Mouse (Mus musculus) gonadal fat pad, adult 2 months (tissue): ENCODE results near the gene Sp8. TPM values are rescaled to one million over a fixed set of nuclear protein-coding genes. Genes with fewer than 3 reads are reported as not detected.

Source experiments
- DNase-seq: peaks from one replicate; pipeline ENCODE4 v3.0.0-alpha.2; 2012; ENCODE audit warnings: low read depth
- polyA plus RNA-seq: library from polyadenylated mRNA; depleted of rRNA; stranded (reverse); fragments of >200 nt; gene quantifications from 2 replicates; pipeline ENCODE4 v1.2.3, GENCODE M21; 2012; rRNA removed

Gene Sp8
- polyA plus RNA-seq, 1 experiment = not detected

GRCm38 (mm10) chr12:118848496-118849202 is 2.5 kb downstream of the Sp8 start:
- DNase-seq = no peak

- DNase-seq = no peak
Observed at GRCm38 (mm10) chr12:118849203-118849861, 3.2 kb downstream of the Sp8 start.

- DNase-seq = no peak
Observed at GRCm38 (mm10) chr12:118849996-118850395, 3.9 kb downstream of the Sp8 start.

- DNase-seq = no peak
Observed at GRCm38 (mm10) chr12:118850851-118851410, 4.8 kb downstream of the Sp8 start.

GRCm38 (mm10) chr12:118853331-118853730 is 7.2 kb downstream of the Sp8 start:
- DNase-seq = no peak

GRCm38 (mm10) chr12:118854401-118854800 is 8.3 kb downstream of the Sp8 start:
- no peak for DNase-seq

GRCm38 (mm10) chr12:118854831-118855453 is 8.8 kb downstream of the Sp8 start:
- no peak for DNase-seq

GRCm38 (mm10) chr12:118856151-118856550 is 10.0 kb downstream of the Sp8 start:
- no peak for DNase-seq

GRCm38 (mm10) chr12:118872673-118873072 is 26.5 kb downstream of the Sp8 start:
- no peak for DNase-seq

GRCm38 (mm10) chr12:118882790-118883189 is 36.7 kb downstream of the Sp8 start:
- DNase-seq = no peak

- DNase-seq = no peak
Observed at GRCm38 (mm10) chr12:118887964-118888363, 41.8 kb downstream of the Sp8 start.

Other genes with a start within 250 kb of the Sp8 start
- gene Abcb5, start 120.1 kb downstream of the Sp8 start, polyA plus RNA-seq = 31.0 and 56.9 TPM in 2 replicates